Mouse (Mus musculus) E14TG2a.4 (cell line): ENCODE measurements at regions not wholly inside any gene's neighbourhood (a gene's known extent, or its start where the extent isn't known, plus 50 kb on each side); places are given as distances from the start of the nearest gene placed in this dataset.

Experiments used
- CTCF ChIP-seq: conservative IDR thresholded peaks from 2 replicates; pipeline ENCODE4 v1.5.1; 2014; ENCODE audit warnings: low read length
- NANOG ChIP-seq: IDR thresholded peaks from 2 replicates; pipeline ENCODE4 v1.6.1; 2014; ENCODE audit warnings: borderline replicate concordance, low read length, mixed read lengths
- POU5F1 ChIP-seq: IDR thresholded peaks from 2 replicates; pipeline ENCODE4 v1.6.1; 2014; ENCODE audit warnings: low read length, borderline replicate concordance

DNA sequence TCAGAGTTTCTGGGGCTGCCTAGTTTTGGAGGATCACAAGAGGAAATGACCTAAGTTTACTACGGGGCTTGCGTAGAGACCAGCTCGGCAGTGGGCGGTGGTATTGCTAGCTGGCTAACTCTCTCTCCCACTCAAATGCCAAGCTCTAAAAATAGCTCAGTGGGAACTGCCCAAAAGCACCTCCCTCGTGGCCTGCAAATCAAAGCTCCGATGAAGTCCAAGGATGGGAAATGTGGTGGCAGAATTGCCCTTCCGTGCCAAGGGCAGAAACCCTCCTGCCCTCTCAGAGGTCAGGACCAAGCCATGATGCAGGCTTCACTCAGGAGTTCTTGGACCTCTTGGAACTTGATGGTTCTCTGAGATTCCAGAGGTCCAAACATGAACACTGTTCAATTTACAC is 152.6 kb upstream of the Kcnj16 start:
- no peak for TF ChIP-seq CTCF
- TF ChIP-seq NANOG = no peak
- no peak for TF ChIP-seq POU5F1
